15 mouse cellular contexts compared by ENCODE assay signal in the genomic region with DNA sequence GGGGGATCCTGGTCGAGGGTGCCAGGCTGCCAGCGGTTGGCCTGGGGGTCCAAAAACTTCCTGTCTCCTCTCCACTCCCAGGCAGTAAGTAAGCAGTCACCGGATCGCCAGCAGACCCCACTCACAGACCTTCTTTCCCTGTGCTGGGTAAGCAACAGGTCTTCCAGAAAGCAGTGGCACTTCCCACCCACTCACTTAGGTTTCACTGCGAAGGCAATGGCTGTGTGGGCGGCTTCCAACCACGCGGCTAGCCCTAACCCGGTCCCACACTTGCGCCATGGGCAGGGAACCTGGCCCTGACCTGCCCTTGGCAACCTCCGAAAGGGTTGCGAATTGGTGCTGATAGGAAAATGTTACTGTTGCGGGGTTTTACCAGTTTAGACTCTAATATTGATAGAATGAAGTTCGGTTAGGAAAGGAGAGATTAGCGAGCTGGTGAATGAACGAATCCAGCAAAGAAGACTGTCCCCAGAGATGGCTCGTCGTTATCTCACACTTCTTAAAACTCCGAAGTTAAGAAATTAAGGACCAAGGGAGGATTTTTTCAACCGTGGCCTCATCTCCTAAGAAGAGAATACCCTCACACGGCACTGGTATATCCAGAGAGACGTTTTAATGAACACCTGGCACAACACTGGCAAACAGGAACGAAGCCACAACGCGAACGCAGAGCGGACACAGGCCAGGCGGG. TPM values are rescaled to one million over a fixed set of nuclear protein-coding genes. Genes with fewer than 3 reads are reported as not detected.
DNase-seq lines count a peak whose midpoint lies in the region; ATAC-seq and TF ChIP-seq lines count a peak whose summit lies in the region.
"Had no signal": no experiment of that assay in that cellular context is flagged by ENCODE, and none has a peak within 500 bp of the region (broad histone marks: within the 10 kb centered on the region; RNA-seq: fewer than 3 reads in every experiment).

No protein-coding gene starts in this region.

- H3K36me3 ChIP-seq in heart, embryonic 15.5 days: no peaks in the 10 kb centered on the region
- H3K36me3 ChIP-seq in midbrain, embryonic 12.5 days: no peaks in the 10 kb centered on the region
- no peaks in the 10 kb centered on the region for H3K36me3 ChIP-seq in midbrain, embryonic 16.5 days (ENCODE audit: control insufficient read depth, insufficient read depth, low read length)
- no peaks in the 10 kb centered on the region for H3K36me3 ChIP-seq in forebrain, postnatal 0 days (ENCODE audit: insufficient read depth)
- H3K36me3 ChIP-seq: embryonic facial prominence, embryonic 13.5 days; intestine, embryonic 15.5 days; lung, embryonic 15.5 days had no signal

- peaks cover 46% of the 10 kb centered on the region for H3K4me1 ChIP-seq in heart, embryonic 15.5 days (replicated peaks)
- H3K4me1 ChIP-seq in midbrain, embryonic 12.5 days: peaks cover 43% of the 10 kb centered on the region
- H3K4me1 ChIP-seq in midbrain, embryonic 16.5 days (ENCODE audit: control insufficient read depth, insufficient read depth, low read length): peaks cover 17% of the 10 kb centered on the region
- H3K4me1 ChIP-seq in forebrain, postnatal 0 days (ENCODE audit: insufficient read depth): peaks cover 6% of the 10 kb centered on the region; the same call in 1 of the 2 replicates

- no peak for TF ChIP-seq CTCF in forebrain, postnatal 0 days (IDR thresholded peaks at IDR 0.05; ENCODE audit: low read depth)

- H3K4me2 ChIP-seq in heart, embryonic 15.5 days: 0 out of 2 replicates have a peak overlapping the region, but pooled peaks have one; percentile 85
- peak overlapping the region; percentile 87; the same call in 1 of the 2 replicates for H3K4me2 ChIP-seq in midbrain, embryonic 12.5 days (replicated peaks)
- H3K4me2 ChIP-seq in midbrain, embryonic 16.5 days (ENCODE audit: low read length): no peak overlapping the region
- H3K4me2 ChIP-seq in forebrain, postnatal 0 days (ENCODE audit: low read depth): no peak overlapping the region
- H3K4me2 ChIP-seq: embryonic facial prominence, embryonic 13.5 days; lung, embryonic 15.5 days had no signal

- no peak overlapping the region for H3K9ac ChIP-seq in heart, embryonic 15.5 days
- H3K9ac ChIP-seq in midbrain, embryonic 12.5 days (replicated peaks): no peak overlapping the region
- H3K9ac ChIP-seq in midbrain, embryonic 16.5 days (ENCODE audit: low read depth, low read length): no peak overlapping the region
- no peak overlapping the region for H3K9ac ChIP-seq in forebrain, postnatal 0 days
- H3K9ac ChIP-seq: embryonic facial prominence, embryonic 13.5 days; intestine, embryonic 15.5 days; lung, embryonic 15.5 days had no signal

- no peak overlapping the region for H3K27ac ChIP-seq in heart, embryonic 15.5 days
- H3K27ac ChIP-seq in midbrain, embryonic 12.5 days (replicated peaks): no peak overlapping the region
- H3K27ac ChIP-seq in midbrain, embryonic 16.5 days (ENCODE audit: low read length): no peak overlapping the region
- H3K27ac ChIP-seq in forebrain, postnatal 0 days (ENCODE audit: low read depth, low read length): no peak overlapping the region
- H3K27ac ChIP-seq: embryonic facial prominence, embryonic 13.5 days; intestine, embryonic 15.5 days; lung, embryonic 15.5 days had no signal

- no peaks in the 10 kb centered on the region for H3K9me3 ChIP-seq in heart, embryonic 15.5 days (replicated peaks)
- no peaks in the 10 kb centered on the region for H3K9me3 ChIP-seq in midbrain, embryonic 12.5 days
- H3K9me3 ChIP-seq in midbrain, embryonic 16.5 days (replicated peaks; ENCODE audit: control insufficient read depth, low read length, poor library complexity, severe bottlenecking): no peaks in the 10 kb centered on the region
- H3K9me3 ChIP-seq in forebrain, postnatal 0 days (ENCODE audit: low read length): no peaks in the 10 kb centered on the region
- H3K9me3 ChIP-seq: embryonic facial prominence, embryonic 13.5 days; intestine, embryonic 15.5 days; lung, embryonic 15.5 days had no signal

- H3K27me3 ChIP-seq in heart, embryonic 15.5 days: peaks cover 72% of the 10 kb centered on the region
- H3K27me3 ChIP-seq in midbrain, embryonic 12.5 days: peaks cover 90% of the 10 kb centered on the region
- H3K27me3 ChIP-seq in midbrain, embryonic 16.5 days (ENCODE audit: control insufficient read depth, insufficient read depth, low read depth, low read length): peaks cover 43% of the 10 kb centered on the region
- H3K27me3 ChIP-seq in forebrain, postnatal 0 days (ENCODE audit: insufficient read depth, low read length): peaks cover 63% of the 10 kb centered on the region

- peak overlapping the region; percentile 8; the same call in 1 of the 2 replicates for H3K4me3 ChIP-seq in heart, embryonic 15.5 days
- peak overlapping the region; percentile 55; the same call in 1 of the 2 replicates for H3K4me3 ChIP-seq in midbrain, embryonic 12.5 days
- no peak overlapping the region for H3K4me3 ChIP-seq in midbrain, embryonic 16.5 days (ENCODE audit: low read depth, low read length)
- no peak overlapping the region for H3K4me3 ChIP-seq in forebrain, postnatal 0 days (ENCODE audit: low read depth, low read length)
- H3K4me3 ChIP-seq: embryonic facial prominence, embryonic 13.5 days; intestine, embryonic 15.5 days; lung, embryonic 15.5 days; myocyte had no signal

- WGBS in heart, embryonic 15.5 days: 2% methylated on average over 28 of the region's 28 CpGs
- WGBS in midbrain, embryonic 12.5 days: under 1% methylated on average over 28 of the region's 28 CpGs
- WGBS in midbrain, embryonic 16.5 days: under 1% methylated on average over 28 of the region's 28 CpGs
- WGBS in forebrain, postnatal 0 days: 5% methylated on average over 28 of the region's 28 CpGs

- no peak for DNase-seq in heart, postnatal 4 days
- DNase-seq in forebrain, postnatal 0 days: peak; percentile 38
- peak; percentile 5 for DNase-seq in testis, postnatal 14 days (ENCODE audit: low spot score)
- no peak for DNase-seq in left cerebral cortex, adult 18-20 months (ENCODE audit: low spot score in 2 of 2)
- DNase-seq: gastrocnemius, postnatal 25 days; thymus, adult 2 months had no signal

- ATAC-seq in heart, embryonic 15.5 days (replicated peaks; ENCODE audit: insufficient number of reproducible peaks, insufficient read depth, low FRiP score, low read depth): no peak
- ATAC-seq in midbrain, embryonic 12.5 days (ENCODE audit: low FRiP score, low read depth): no peak
- ATAC-seq in midbrain, embryonic 16.5 days: no peak
- no peak for ATAC-seq in forebrain, postnatal 0 days
- ATAC-seq: activated CD4-positive, CD25-positive, alpha-beta regulatory T cell, adult 4 months; intestine, embryonic 15.5 days had no signal

RNA-seq across cellular contexts. Expression of gene Foxb2, which starts 3.0 kb away (rescaled TPM):
- polyA plus RNA-seq in heart, embryonic 15.5 days (2015; fragmentation: Nextera tagmentation; extraction: Ambion mirVana): not detected in 2 replicates
- not detected for total RNA-seq in heart, postnatal 4 days (2021)
- 0.59 and 0.76 TPM in 2 replicates for polyA plus RNA-seq in midbrain, embryonic 12.5 days (2016; fragmentation: Nextera tagmentation; extraction: Ambion mirVana)
- 0.16 and 0.55 TPM in 2 replicates for polyA plus RNA-seq in midbrain, embryonic 16.5 days (2015; fragmentation: Nextera tagmentation; extraction: Ambion mirVana)
- 0.62 and 1.4 TPM in 2 replicates for total RNA-seq in forebrain, postnatal 0 days (2014; rRNA removed)
- polyA plus RNA-seq in forebrain, postnatal 0 days (2015; fragmentation: Nextera tagmentation; extraction: Ambion mirVana): 0.30 TPM in 1 of 2 replicates, not detected in the other
- total RNA-seq in left cerebral cortex, adult 18-20 months (2021): not detected
- total RNA-seq: gastrocnemius, postnatal 25 days; left cerebral cortex, postnatal 10 days had no signal
- polyA plus RNA-seq: activated CD4-positive, CD25-positive, alpha-beta regulatory T cell, adult 4 months; embryonic facial prominence, embryonic 13.5 days; intestine, embryonic 15.5 days; lung, embryonic 15.5 days; myocyte had no signal

Comparison
In these comparisons a context has a peak if more than half of its experiments do, and no peak if none do; other contexts are left out.
1. H3K4me2 ChIP-seq: peak in heart, embryonic 15.5 days (single experiment) and midbrain, embryonic 12.5 days (single experiment); none in midbrain, embryonic 16.5 days (single experiment) and forebrain, postnatal 0 days (single experiment).
2. H3K4me3 ChIP-seq: peak in heart, embryonic 15.5 days (single experiment) and midbrain, embryonic 12.5 days (single experiment); none in midbrain, embryonic 16.5 days (single experiment) and forebrain, postnatal 0 days (single experiment).
3. DNase-seq: peak in forebrain, postnatal 0 days (single experiment) and testis, postnatal 14 days (single experiment); none in heart, postnatal 4 days (single experiment) and left cerebral cortex, adult 18-20 months (0 of 2).